Mouse (Mus musculus) hindbrain, embryonic 14.5 days (tissue): ENCODE results near the gene Ermap. TPM values are rescaled to one million over a fixed set of nuclear protein-coding genes. Genes with fewer than 3 reads are reported as not detected.

Experiments
- ATAC-seq: fragments of 200-750 bp; cut with Nextera tagmentation; 2 replicates; pipeline ENCODE4 v1.8.0; 2017; ENCODE audit warnings: moderate number of reproducible peaks, mild to moderate bottlenecking, moderate TSS enrichment, moderate library complexity; ENCODE audit not compliant: low FRiP score
- DNase-seq: peaks from one replicate; pipeline ENCODE4 v3.0.0-alpha.2; 2015; ENCODE audit warnings: low spot score
- H3K27ac ChIP-seq: fragments of 300-500 bp; sonication (generic); 2 replicates; pipeline ENCODE4 v1.5.1; 2014; ENCODE audit warnings: mild to moderate bottlenecking, moderate library complexity
- H3K27me3 ChIP-seq: fragments of 300-500 bp; sonication (generic); 2 replicates; pipeline ENCODE4 v1.6.1; 2014; ENCODE audit warnings: mild to moderate bottlenecking, low read length, mixed read lengths; ENCODE audit not compliant: control insufficient read depth, insufficient read depth
- H3K36me3 ChIP-seq: fragments of 300-500 bp; sonication (generic); replicated peaks from 2 replicates; pipeline ENCODE4 v1.6.1; 2014; ENCODE audit not compliant: control insufficient read depth, insufficient read depth
- H3K4me1 ChIP-seq: fragments of 300-500 bp; sonication (generic); replicated peaks from 2 replicates; pipeline ENCODE4 v1.6.1; 2014; ENCODE audit warnings: antibody characterized with exemption, low read length, mixed read lengths; ENCODE audit not compliant: control insufficient read depth, insufficient read depth
- H3K4me2 ChIP-seq: fragments of 300-500 bp; sonication (generic); replicated peaks from 2 replicates; pipeline ENCODE4 v1.6.1; 2014; ENCODE audit warnings: mild to moderate bottlenecking, moderate library complexity
- H3K4me3 ChIP-seq: fragments of 300-500 bp; sonication (generic); replicated peaks from 2 replicates; pipeline ENCODE4 v1.5.1; 2014; ENCODE audit warnings: mild to moderate bottlenecking, low read length
- H3K9ac ChIP-seq: fragments of 300-500 bp; sonication (generic); 2 replicates; pipeline ENCODE4 v1.6.1; 2014
- H3K9me3 ChIP-seq: fragments of 300-500 bp; sonication (generic); 2 replicates; pipeline ENCODE4 v1.6.1; 2016; ENCODE audit warnings: low read length; ENCODE audit not compliant: control insufficient read depth
- WGBS: fragments of 180-500 bp; shearing (Covaris S2); extraction: QIAGEN DNeasy Blood & Tissue Kit; methylation state at CpG from one replicate; pipeline ENCODE4 v1.1.7; 2014; 5-methylcytosine and 5-hydroxymethylcytosine counted together
- polyA plus RNA-seq: library from polyadenylated mRNA; unstranded; fragments of >200 nt; fragmentation: Nextera tagmentation; extraction: Ambion mirVana; gene quantifications from 2 replicates; pipeline ENCODE4 v1.2.1, GENCODE M21; 2014

Gene Ermap
- polyA plus RNA-seq, 1 experiment from 2014 or later: 2.5 TPM

DNA sequence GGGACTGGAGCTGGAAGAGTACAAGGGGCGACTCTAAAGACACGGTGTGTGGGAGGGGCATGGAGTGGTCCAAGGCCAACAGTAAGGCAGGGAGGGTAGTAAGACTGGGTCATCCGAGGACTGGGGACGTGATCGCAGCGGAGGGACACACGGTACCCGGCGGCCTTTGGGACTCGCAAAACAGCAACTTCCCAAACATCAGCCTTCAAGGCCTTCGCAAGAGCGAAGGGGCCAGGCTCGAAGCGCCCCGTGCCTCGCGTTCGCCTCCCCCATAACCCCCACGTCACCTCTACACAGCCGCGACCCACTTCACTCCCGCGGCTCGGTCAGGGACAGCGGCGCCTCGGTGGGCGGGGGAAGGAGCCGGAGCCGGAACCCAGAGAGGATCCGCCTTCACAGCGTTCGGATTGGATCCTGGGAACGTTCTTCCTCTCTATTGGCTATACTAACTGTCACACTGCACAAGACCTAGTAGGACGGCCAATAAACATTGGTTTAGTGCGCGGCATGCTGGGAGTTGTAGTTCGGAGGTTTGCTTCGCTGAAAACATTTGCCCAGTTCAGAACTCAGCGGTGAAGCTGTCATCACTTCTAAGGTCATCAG is 15.9 kb downstream of the Ermap start, which contains the start of gene Zfp691:
Gene Zfp691 (minus strand): TSS at position 345 of the 603 bp plus-strand sequence.
- WGBS: under 1% methylated on average over 39 of the region's 40 CpGs
- ATAC-seq (peak; percentile 100), DNase-seq (peak; percentile 97)
- peaks cover 8% of the 10 kb centered on the region for H3K36me3 ChIP-seq
- no peaks in the 10 kb centered on the region for H3K27me3 ChIP-seq
- peaks cover 11% of the 10 kb centered on the region for H3K4me1 ChIP-seq
- H3K9ac ChIP-seq: peak within 1 kb of the TSS; percentile 77
- peak within 1 kb of the TSS; percentile 54 for H3K27ac ChIP-seq
- no peaks in the 10 kb centered on the region for H3K9me3 ChIP-seq
- H3K4me3 ChIP-seq: peak within 1 kb of the TSS; percentile 67
- H3K4me2 ChIP-seq: peak within 1 kb of the TSS; percentile 92

DNA sequence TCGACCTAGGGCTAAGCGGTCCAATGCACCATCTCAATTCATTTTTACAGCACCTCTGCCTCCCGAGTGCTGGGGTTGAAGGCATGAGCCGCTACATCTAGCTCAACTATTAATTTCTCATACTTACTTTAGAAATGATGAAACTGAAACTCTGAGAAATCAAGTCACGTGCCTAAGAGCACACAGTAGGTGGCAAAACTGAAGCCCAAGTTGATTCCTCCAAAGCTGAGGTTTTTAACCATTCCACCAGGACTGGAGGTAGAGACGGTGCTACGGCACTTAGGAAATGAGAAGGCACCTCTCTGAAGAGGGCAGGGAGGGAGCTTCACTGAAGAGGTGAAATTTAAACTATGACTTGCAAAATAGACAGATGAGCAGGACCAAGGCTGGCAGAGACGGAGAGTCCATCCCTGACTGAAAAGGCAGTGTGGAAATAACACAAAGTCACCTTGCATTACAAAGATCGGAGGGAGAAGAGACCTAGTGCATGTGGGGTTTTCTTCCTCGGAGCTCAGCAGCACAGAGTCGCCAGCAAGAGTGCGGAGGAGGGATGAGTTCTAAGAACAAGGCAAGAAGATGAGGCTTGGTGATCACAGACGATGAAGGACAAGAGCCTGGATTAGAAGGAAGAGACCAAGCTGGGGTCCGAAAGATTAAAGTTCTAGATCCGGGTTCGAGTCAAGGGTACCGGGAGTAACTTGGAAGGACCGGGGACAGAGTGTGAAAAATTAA is 16.7 kb downstream of the Ermap start:
- Histone ChIP-seq H3K9ac (peak overlapping the region; percentile 77), H3K36me3 (peaks cover 8% of the 10 kb centered on the region), H3K27me3 (no peaks in the 10 kb centered on the region), H3K9me3 (no peaks in the 10 kb centered on the region), H3K4me2 (peak overlapping the region; percentile 92), H3K4me3 (peak overlapping the region; percentile 67), H3K27ac (peak overlapping the region; percentile 54; the same call in 1 of the 2 replicates), H3K4me1 (peaks cover 11% of the 10 kb centered on the region)
- WGBS: 44% methylated on average over 18 of the region's 18 CpGs
- ATAC-seq (no peak), DNase-seq (no peak)

DNA sequence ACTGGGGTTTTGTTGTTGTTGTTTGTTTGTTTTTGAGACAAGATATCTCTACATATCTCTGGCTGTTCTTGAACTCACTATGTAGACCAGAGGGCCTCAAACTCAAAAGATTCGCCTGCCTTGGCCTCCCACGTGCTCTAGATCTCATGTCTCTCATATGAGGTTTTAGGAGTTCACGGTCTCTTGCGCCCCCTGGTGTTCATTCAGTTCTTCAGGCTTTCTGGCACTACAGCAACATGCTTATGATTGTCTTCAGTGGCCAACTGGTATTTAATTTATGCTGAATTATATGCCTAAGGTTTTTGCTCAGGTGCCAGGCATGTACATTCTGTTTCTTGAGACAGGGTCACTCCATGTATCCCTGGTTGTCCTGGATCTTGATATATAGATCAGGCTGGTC is 22.1 kb downstream of the Ermap start:
- peak; percentile 89 for DNase-seq
- Histone ChIP-seq H3K36me3 (peaks cover 8% of the 10 kb centered on the region), H3K9me3 (no peaks in the 10 kb centered on the region), H3K4me2 (no peak overlapping the region), H3K27me3 (no peaks in the 10 kb centered on the region), H3K4me1 (peaks cover 4% of the 10 kb centered on the region), H3K9ac (no peak overlapping the region), H3K4me3 (no peak overlapping the region), H3K27ac (no peak overlapping the region)
- WGBS: 4% methylated on average over 4 of the region's 4 CpGs
- ATAC-seq: 0 out of 2 replicates have a peak, but pooled peaks have one; percentile 48

DNA sequence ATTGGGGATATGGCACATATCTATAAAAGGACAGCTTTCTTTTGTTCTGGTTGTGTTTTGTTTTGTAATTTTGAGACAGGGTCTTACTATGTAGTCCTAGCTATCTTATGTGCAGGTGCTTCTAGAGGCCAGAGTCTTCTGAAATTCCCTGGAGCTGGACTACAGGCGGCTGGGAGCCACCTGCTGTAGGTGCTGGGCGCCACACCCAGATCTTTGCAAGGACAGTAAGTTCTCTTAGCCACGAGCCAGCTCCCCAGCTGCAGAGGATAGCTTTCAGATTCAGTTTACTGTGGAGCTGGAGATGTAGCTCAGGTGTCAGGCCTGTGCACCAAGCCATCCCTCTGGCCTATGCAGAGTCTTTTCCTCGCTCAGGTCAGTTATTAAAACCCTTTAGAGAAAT is 22.7 kb downstream of the Ermap start:
- DNase-seq: no peak
- 93% methylated on average over 4 of the region's 4 CpGs for WGBS
- no peak for ATAC-seq

DNA sequence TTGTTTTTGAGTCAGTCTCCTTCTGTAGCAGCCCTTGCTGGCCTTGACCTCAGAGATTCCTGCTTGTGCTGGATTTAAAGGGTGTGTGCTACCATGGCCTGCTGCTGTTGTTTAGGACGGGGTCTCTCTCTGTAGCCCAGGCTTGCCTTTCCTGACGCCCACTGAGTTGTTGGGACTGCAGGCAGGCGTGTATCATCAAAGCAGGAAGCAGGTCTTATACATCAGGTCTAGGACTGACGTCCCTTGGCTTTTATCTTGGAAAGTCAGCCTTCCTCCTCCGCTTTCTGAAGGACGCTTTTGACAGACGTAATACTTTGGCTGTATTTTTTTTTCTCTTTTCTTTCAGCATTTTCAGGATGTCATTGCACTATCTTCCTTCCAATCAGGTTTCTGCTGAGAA is 23.9 kb downstream of the Ermap start:
- H3K36me3 ChIP-seq: peaks cover 8% of the 10 kb centered on the region
- DNase-seq (no peak), ATAC-seq (no peak)
- no peaks in the 10 kb centered on the region for H3K9me3 ChIP-seq
- H3K27me3 ChIP-seq: no peaks in the 10 kb centered on the region
- no peaks in the 10 kb centered on the region for H3K4me1 ChIP-seq
- no peak overlapping the region for H3K27ac ChIP-seq
- no peak overlapping the region for H3K4me2 ChIP-seq
- H3K4me3 ChIP-seq: no peak overlapping the region
- H3K9ac ChIP-seq: no peak overlapping the region
- WGBS: 76% methylated on average over 7 of the region's 7 CpGs

More for the DNA sequence above, 22.7 kb downstream of the Ermap start:
- Histone ChIP-seq H3K4me2 (no peak overlapping the region), H3K9ac (no peak overlapping the region), H3K27ac (no peak overlapping the region), H3K4me1 (no peaks in the 10 kb centered on the region; the same call in 1 of the 2 replicates), H3K36me3 (peaks cover 8% of the 10 kb centered on the region), H3K4me3 (no peak overlapping the region), H3K9me3 (no peaks in the 10 kb centered on the region), H3K27me3 (no peaks in the 10 kb centered on the region)

DNA sequence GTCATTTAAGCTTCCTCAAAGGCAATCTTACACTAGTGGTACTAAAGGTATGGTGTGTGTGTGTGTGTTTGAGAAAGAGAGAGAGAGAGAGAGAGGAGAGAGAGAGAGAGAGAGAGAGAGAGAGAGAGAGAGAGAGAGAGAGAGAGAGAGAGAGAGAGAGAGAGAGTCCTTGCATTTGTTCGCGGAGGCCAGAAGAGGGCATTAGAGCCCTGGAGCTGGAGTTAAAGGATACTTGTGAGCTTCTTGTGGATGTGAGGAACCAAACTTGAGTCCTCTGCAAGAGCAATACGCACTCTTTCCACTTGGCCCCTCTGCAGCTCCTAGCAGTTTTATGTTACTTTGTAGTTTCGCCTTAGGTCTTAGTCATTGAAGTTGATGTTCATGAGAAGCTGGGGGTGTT is 26.8 kb downstream of the Ermap start:
- Histone ChIP-seq H3K27ac (no peak overlapping the region), H3K36me3 (no peaks in the 10 kb centered on the region), H3K27me3 (no peaks in the 10 kb centered on the region), H3K9me3 (no peaks in the 10 kb centered on the region), H3K4me1 (no peaks in the 10 kb centered on the region), H3K9ac (no peak overlapping the region), H3K4me3 (no peak overlapping the region), H3K4me2 (no peak overlapping the region)
- ATAC-seq (no peak), DNase-seq (no peak)
- WGBS: 80% methylated on average over 4 of the region's 4 CpGs

DNA sequence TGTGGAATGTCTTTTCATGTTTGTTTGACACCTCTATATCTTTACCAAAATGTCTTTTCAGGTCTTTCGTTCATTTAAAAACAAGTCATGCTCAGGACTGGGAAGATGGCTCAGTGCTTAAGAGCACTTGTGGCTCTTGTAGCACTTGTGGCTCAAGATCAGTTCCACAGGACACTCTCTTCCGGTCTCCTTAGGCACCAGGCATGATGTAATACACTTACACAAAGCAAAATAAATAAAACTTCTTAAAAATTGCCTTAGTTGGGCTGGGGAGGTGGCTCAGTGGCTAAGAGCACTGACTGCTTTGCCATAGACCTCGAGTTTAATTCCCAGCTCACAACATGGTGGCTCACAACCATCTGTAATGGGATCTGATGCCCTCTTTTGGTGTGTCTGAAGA is 28.5 kb downstream of the Ermap start:
- Histone ChIP-seq H3K9ac (no peak overlapping the region), H3K4me3 (no peak overlapping the region), H3K4me1 (no peaks in the 10 kb centered on the region), H3K9me3 (no peaks in the 10 kb centered on the region), H3K27me3 (no peaks in the 10 kb centered on the region), H3K36me3 (no peaks in the 10 kb centered on the region), H3K4me2 (no peak overlapping the region), H3K27ac (no peak overlapping the region)
- WGBS: 79% methylated on average over 3 of the region's 3 CpGs
- DNase-seq (no peak), ATAC-seq (no peak)

DNA sequence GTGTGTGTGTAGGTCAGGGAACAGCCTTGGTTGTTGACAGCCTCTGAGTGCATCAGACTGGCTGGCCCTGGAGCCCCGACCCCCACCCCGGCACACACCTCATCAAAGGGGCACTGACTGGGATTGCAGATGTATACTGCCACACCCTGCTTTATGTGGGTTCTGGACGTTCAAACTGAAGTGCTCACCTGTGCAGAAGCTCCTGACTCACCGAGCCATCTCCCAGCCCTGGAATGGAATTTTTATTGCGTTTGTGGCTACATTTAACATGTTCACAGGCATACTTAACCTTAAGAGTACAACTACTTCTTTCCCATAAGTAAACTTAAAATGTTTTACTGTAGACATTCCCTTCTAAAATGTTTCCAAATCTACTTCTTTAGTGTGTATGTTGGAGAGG is 31.9 kb downstream of the Ermap start:
- DNase-seq (no peak), ATAC-seq (no peak)
- H3K27ac ChIP-seq: no peak overlapping the region
- WGBS: 93% methylated on average over 5 of the region's 5 CpGs
- no peak overlapping the region for H3K4me3 ChIP-seq
- H3K9me3 ChIP-seq: no peaks in the 10 kb centered on the region
- H3K9ac ChIP-seq: no peak overlapping the region
- no peaks in the 10 kb centered on the region for H3K27me3 ChIP-seq
- H3K4me1 ChIP-seq: no peaks in the 10 kb centered on the region
- no peaks in the 10 kb centered on the region for H3K36me3 ChIP-seq
- H3K4me2 ChIP-seq: no peak overlapping the region

DNA sequence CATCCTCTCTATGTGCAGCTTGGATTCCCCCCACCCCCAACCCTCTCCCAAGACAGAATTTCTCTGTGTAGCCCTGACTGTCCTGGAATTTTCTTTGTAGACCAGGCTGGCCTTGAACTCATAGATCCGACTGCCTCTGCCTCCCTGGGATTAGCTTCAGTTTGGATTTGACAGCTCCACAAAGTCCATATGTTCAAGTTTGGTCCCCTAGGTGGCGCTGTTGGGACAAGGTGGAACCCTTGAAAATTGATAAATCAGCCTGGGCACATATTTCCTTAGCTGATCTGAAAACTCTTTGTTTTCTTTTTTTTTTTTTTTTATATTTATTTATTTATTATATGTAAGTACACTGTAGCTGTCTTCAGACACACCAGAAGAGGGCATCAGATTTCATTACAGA is 32.6 kb downstream of the Ermap start:
- no peaks in the 10 kb centered on the region for H3K4me1 ChIP-seq
- no peak overlapping the region for H3K4me2 ChIP-seq
- H3K9ac ChIP-seq: no peak overlapping the region
- no peaks in the 10 kb centered on the region for H3K27me3 ChIP-seq
- no peak overlapping the region for H3K4me3 ChIP-seq
- DNase-seq (no peak), ATAC-seq (no peak)
- no peaks in the 10 kb centered on the region for H3K36me3 ChIP-seq
- H3K9me3 ChIP-seq: no peaks in the 10 kb centered on the region
- no peak overlapping the region for H3K27ac ChIP-seq
- 44% methylated on average over 2 of the region's 2 CpGs for WGBS
